ENCODE assay signal across 9 mouse cellular contexts in genomic region chr11:22008129-22008596, GRCm38 (mm10). TPM values are rescaled to one million over a fixed set of nuclear protein-coding genes. Genes with fewer than 3 reads are reported as not detected.
A peak's percentile ranks its signal among the peaks of the same experiment; 100 is the strongest.
DNase-seq lines count a peak whose midpoint lies in the region; ATAC-seq lines count a peak whose summit lies in the region.
"Had no signal": no experiment of that assay in that cellular context is flagged by ENCODE, and none has a peak within 500 bp of the region (broad histone marks: within the 10 kb centered on the region; RNA-seq: fewer than 3 reads in every experiment).

No protein-coding gene starts in this region.

- intact Hi-C loops in heart, postnatal 25 days (cut with DNase I) = no loop called here
- intact Hi-C loops in left cerebral cortex, postnatal 25 days (cut with DNase I) = no loop called here

- peak; percentile 67 for DNase-seq in heart, embryonic 10.5 days (ENCODE audit: low spot score)
- DNase-seq in heart, postnatal 25 days (ENCODE audit: low spot score) = no peak
- DNase-seq in ES-CJ7 (ENCODE audit: low read depth, low spot score) = peak; percentile 29
- peak; percentile 75 for DNase-seq in forebrain, embryonic 11.5 days (ENCODE audit: low spot score)
- DNase-seq in gastrocnemius, postnatal 25 days = no peak
- DNase-seq in natural killer cell, adult 2 months (ENCODE audit: low spot score in 2 of 2) = no peak
- no peak for DNase-seq in left cerebral cortex, postnatal 25 days (ENCODE audit: low spot score in 2 of 2)
- DNase-seq: cerebellum, adult 11 months had no signal

- no peaks in the 10 kb centered on the region for H3K36me3 ChIP-seq in heart, embryonic 10.5 days
- H3K36me3 ChIP-seq in forebrain, embryonic 11.5 days (ENCODE audit: control insufficient read depth, insufficient read depth, low read length) = no peaks in the 10 kb centered on the region

- H3K4me2 ChIP-seq in forebrain, embryonic 11.5 days (ENCODE audit: low read depth, low read length, severe bottlenecking) = peak overlapping the region; percentile 88

- peaks cover 48% of the 10 kb centered on the region for H3K27me3 ChIP-seq in heart, embryonic 10.5 days (ENCODE audit: insufficient read depth, poor library complexity, severe bottlenecking)
- peaks cover 2% of the 10 kb centered on the region; the same call in 1 of the 2 replicates for H3K27me3 ChIP-seq in forebrain, embryonic 11.5 days (ENCODE audit: control insufficient read depth, insufficient read depth, low read length)

- H3K4me3 ChIP-seq in heart, embryonic 10.5 days = peak overlapping the region; percentile 51
- peak overlapping the region; percentile 89 for H3K4me3 ChIP-seq in forebrain, embryonic 11.5 days (ENCODE audit: low read depth, low read length)

- peak; percentile 66 for ATAC-seq in forebrain, embryonic 11.5 days (replicated peaks; ENCODE audit: low FRiP score)
- ATAC-seq in megakaryocyte progenitor cell, adult 5-6 weeks (replicated peaks; ENCODE audit: poor library complexity) = peak; percentile 92

- H3K9ac ChIP-seq in forebrain, embryonic 11.5 days (ENCODE audit: low read length) = peak overlapping the region; percentile 85

- no peaks in the 10 kb centered on the region for H3K9me3 ChIP-seq in heart, embryonic 10.5 days
- no peaks in the 10 kb centered on the region for H3K9me3 ChIP-seq in forebrain, embryonic 11.5 days (ENCODE audit: control insufficient read depth, low read length)

- no peak overlapping the region for H3K27ac ChIP-seq in heart, embryonic 10.5 days
- H3K27ac ChIP-seq in forebrain, embryonic 11.5 days (ENCODE audit: low read depth, low read length) = peak overlapping the region; percentile 94

- under 1% methylated on average over 10 of the region's 10 CpGs for WGBS in heart, embryonic 10.5 days
- under 1% methylated on average over 10 of the region's 10 CpGs for WGBS in forebrain, embryonic 11.5 days

- H3K4me1 ChIP-seq in heart, embryonic 10.5 days = peaks cover 34% of the 10 kb centered on the region
- H3K4me1 ChIP-seq in forebrain, embryonic 11.5 days (replicated peaks; ENCODE audit: control insufficient read depth, insufficient read depth, low read length) = peaks cover 20% of the 10 kb centered on the region; the same call in 1 of the 2 replicates

RNA-seq across cellular contexts. Expression of gene Otx1, which starts 5.5 kb away (rescaled TPM):
- 0.12 and 0.33 TPM in 2 replicates for polyA plus RNA-seq in heart, embryonic 10.5 days (2016; fragmentation: Nextera tagmentation; extraction: Ambion mirVana)
- total RNA-seq in heart, postnatal 25 days (2021) = not detected
- polyA plus RNA-seq in forebrain, embryonic 11.5 days (2014; fragmentation: Nextera tagmentation; extraction: Ambion mirVana) = 45.6 and 46.4 TPM in 2 replicates
- not detected in 2 replicates for total RNA-seq in megakaryocyte progenitor cell, adult 5-6 weeks (2015)
- total RNA-seq in megakaryocyte progenitor cell, adult 5-6 weeks (2017) = not detected in 2 replicates
- total RNA-seq in gastrocnemius, postnatal 25 days (2021) = not detected
- 1 to 10 TPM; 6.0 to 6.3 TPM for total RNA-seq in left cerebral cortex, postnatal 25 days (2021)

Comparison
In these comparisons a context has a peak if more than half of its experiments do, and no peak if none do; other contexts are left out.
1. DNase-seq: peak in heart, embryonic 10.5 days (single experiment), ES-CJ7 (single experiment) and forebrain, embryonic 11.5 days (single experiment); none in heart, postnatal 25 days (single experiment), gastrocnemius, postnatal 25 days (single experiment), natural killer cell, adult 2 months (0 of 2) and left cerebral cortex, postnatal 25 days (0 of 2).
2. RNA of gene Otx1, which starts 5.5 kb away (total RNA-seq): 6.0 to 6.3 TPM in left cerebral cortex, postnatal 25 days; not detected in heart, postnatal 25 days, not detected in megakaryocyte progenitor cell, adult 5-6 weeks and not detected in gastrocnemius, postnatal 25 days; every median in the first group is over 4 times any median in the second.